Mouse (Mus musculus) neural tube, embryonic 13.5 days (tissue): ENCODE data around the gene Macrod1. TPM values are rescaled to one million over a fixed set of nuclear protein-coding genes. Genes with fewer than 3 reads are reported as not detected.

Experiments used
- polyA plus RNA-seq: library from polyadenylated mRNA; unstranded; fragments of >200 nt; fragmentation: Nextera tagmentation; extraction: Ambion mirVana; gene quantifications from 2 replicates; pipeline ENCODE4 v1.2.1, GENCODE M21; 2015

Macrod1 gene
- polyA plus RNA-seq, 1 experiment from 2014 or later, result 5.2 TPM

Other genes starting within 250 kb of the Macrod1 start
- 8.4 and 9.8 TPM in 2 replicates for gene Rps6ka4, start 216.2 kb upstream of the Macrod1 start, polyA plus RNA-seq
- 0.54 and 1.3 TPM in 2 replicates for gene Ccdc88b, start 198.6 kb upstream of the Macrod1 start, polyA plus RNA-seq
- gene Trmt112, start 147.1 kb upstream of the Macrod1 start, polyA plus RNA-seq, result 117 and 159 TPM in 2 replicates
- gene Prdx5, start 146.7 kb upstream of the Macrod1 start, polyA plus RNA-seq, result 294 and 302 TPM in 2 replicates
- 15.5 and 16.9 TPM in 2 replicates for gene Esrra, start 135.0 kb upstream of the Macrod1 start, polyA plus RNA-seq
- gene Catsperz, start 131.4 kb upstream of the Macrod1 start, polyA plus RNA-seq, result 3.0 and 7.9 TPM in 2 replicates
- gene Kcnk4, start 122.3 kb upstream of the Macrod1 start, polyA plus RNA-seq, result 3.4 and 5.2 TPM in 2 replicates
- 90.4 and 95.1 TPM in 2 replicates for gene Bad, start 114.9 kb upstream of the Macrod1 start, polyA plus RNA-seq
- 50.6 and 57.0 TPM in 2 replicates for gene Gpr137, start 114.3 kb upstream of the Macrod1 start, polyA plus RNA-seq
- gene Ppp1r14b, start 81.8 kb upstream of the Macrod1 start, polyA plus RNA-seq, result 191 and 211 TPM in 2 replicates
- gene Plcb3, start 80.3 kb upstream of the Macrod1 start, polyA plus RNA-seq, result 23.8 and 27.3 TPM in 2 replicates
- 104 and 120 TPM in 2 replicates for gene Fkbp2, start 76.3 kb upstream of the Macrod1 start, polyA plus RNA-seq
- gene Vegfb, start 69.2 kb upstream of the Macrod1 start, polyA plus RNA-seq, result 37.2 and 39.3 TPM in 2 replicates
- 21.5 and 23.0 TPM in 2 replicates for gene Dnajc4, start 64.2 kb upstream of the Macrod1 start, polyA plus RNA-seq
- gene Nudt22, start 60.7 kb upstream of the Macrod1 start, polyA plus RNA-seq, result 22.6 and 25.8 TPM in 2 replicates
- gene Trpt1, start 60.7 kb upstream of the Macrod1 start, polyA plus RNA-seq, result 14.9 and 18.2 TPM in 2 replicates
- gene Fermt3, start 37.3 kb upstream of the Macrod1 start, polyA plus RNA-seq, result 4.4 and 4.9 TPM in 2 replicates
- gene Stip1, start 16.8 kb upstream of the Macrod1 start, polyA plus RNA-seq, result 244 and 248 TPM in 2 replicates
- gene Flrt1, start 48.9 kb downstream of the Macrod1 start, polyA plus RNA-seq, result 9.6 and 10.9 TPM in 2 replicates
- gene Otub1, start 149.5 kb downstream of the Macrod1 start, polyA plus RNA-seq, result 227 and 243 TPM in 2 replicates
- gene Cox8a, start 160.8 kb downstream of the Macrod1 start, polyA plus RNA-seq, result 918 and 1,011 TPM in 2 replicates
- gene Naa40, start 184.4 kb downstream of the Macrod1 start, polyA plus RNA-seq, result 58.1 TPM in 2 replicates
- gene Rcor2, start 210.5 kb downstream of the Macrod1 start, polyA plus RNA-seq, result 31.0 and 31.1 TPM in 2 replicates